Mouse (Mus musculus): ENCODE data around the gene 1700034I23Rik.
"Not testable (repeated sequence)": the region's sequence is repeated elsewhere in the genome, so short reads cannot be mapped to it uniquely, and the experiment has no call there.

1700034I23Rik gene

GRCm38 (mm10) chr3:40902443-40902842 is at the start of gene 1700034I23Rik:
Gene 1700034I23Rik (minus strand): TSS chr3:40902543.
- not testable (repeated sequence) for DNase-seq (ENCODE audit: low read depth)

GRCm38 (mm10) chr3:40951365-40951764 is 49.0 kb upstream of the 1700034I23Rik start:
- no peak for DNase-seq (ENCODE audit: low read depth)

- DNase-seq (ENCODE audit: low read depth) = peak; percentile 32
Observed at GRCm38 (mm10) chr3:40950601-40951201, 48.4 kb upstream of the 1700034I23Rik start.

- no peak for DNase-seq (ENCODE audit: low read depth)
Observed at GRCm38 (mm10) chr3:40949903-40950600, 47.7 kb upstream of the 1700034I23Rik start.

- DNase-seq (ENCODE audit: low read depth) = peak; percentile 93
Observed at GRCm38 (mm10) chr3:40949170-40949902, 47.0 kb upstream of the 1700034I23Rik start, which contains the start of gene Larp1b. Gene Larp1b (plus strand): TSS chr3:40949828.

GRCm38 (mm10) chr3:40939019-40939418 is 36.7 kb upstream of the 1700034I23Rik start:
- DNase-seq (ENCODE audit: low read depth) = no peak

GRCm38 (mm10) chr3:40938592-40938991 is 36.2 kb upstream of the 1700034I23Rik start:
- DNase-seq (ENCODE audit: low read depth) = no peak

- DNase-seq (ENCODE audit: low read depth) = no peak
Observed at GRCm38 (mm10) chr3:40938189-40938588, 35.8 kb upstream of the 1700034I23Rik start.

GRCm38 (mm10) chr3:40894336-40894735 is 8.0 kb downstream of the 1700034I23Rik start:
- DNase-seq (ENCODE audit: low read depth) = not testable (repeated sequence)

- peak; percentile 95 for DNase-seq (ENCODE audit: low read depth)
Observed at GRCm38 (mm10) chr3:40893816-40894258, 8.5 kb downstream of the 1700034I23Rik start.

- DNase-seq (ENCODE audit: low read depth) = not testable (repeated sequence)
Observed at GRCm38 (mm10) chr3:40853123-40853738, 49.1 kb downstream of the 1700034I23Rik start.
